8 mouse cellular contexts compared by ENCODE assay signal in the genomic region with DNA sequence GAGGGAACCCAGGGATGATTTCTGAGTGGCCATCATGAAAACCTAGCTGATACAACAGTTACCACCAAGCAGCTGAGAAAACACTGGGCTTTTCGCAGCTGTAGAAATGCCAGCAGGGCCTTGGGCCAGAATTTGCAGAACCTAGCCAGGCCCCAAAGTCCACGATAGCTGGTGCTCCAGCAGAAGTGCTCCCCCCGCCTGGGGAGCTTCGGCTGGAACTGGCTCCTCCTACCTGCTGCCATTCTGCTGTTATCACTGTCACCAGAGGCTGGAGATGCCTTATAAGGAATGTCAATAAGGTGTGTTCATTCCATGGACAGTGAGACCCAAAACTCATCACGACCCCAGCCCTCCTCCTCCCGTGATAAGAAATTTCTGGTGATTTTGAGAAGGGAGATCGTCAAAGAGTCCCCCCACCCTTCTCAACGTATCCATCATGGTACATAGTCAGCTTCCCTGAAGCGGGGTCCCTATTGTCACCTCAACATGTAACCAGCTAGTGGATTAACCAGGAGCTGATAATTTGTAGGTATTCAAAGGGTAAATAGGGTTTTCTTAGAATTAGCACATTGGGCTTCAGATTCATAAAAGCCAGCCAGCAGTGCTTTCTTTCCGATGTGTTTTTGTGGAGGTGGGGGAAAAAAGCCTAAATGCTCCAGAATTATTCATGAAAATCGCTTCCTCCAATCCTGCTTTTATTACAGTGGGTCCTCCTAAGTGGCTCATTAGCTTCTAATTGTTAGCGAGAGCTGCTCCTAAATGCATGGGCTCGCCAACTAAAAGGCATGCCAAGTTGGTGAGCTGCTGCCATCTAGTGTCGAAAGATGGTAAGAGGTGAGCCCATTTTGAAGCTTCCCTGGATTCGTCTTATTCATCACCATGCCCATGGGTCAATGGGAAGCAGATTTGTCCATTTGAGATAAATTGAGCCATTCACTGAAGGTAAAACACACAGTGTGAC. TPM values are rescaled to one million over a fixed set of nuclear protein-coding genes. Genes with fewer than 3 reads are reported as not detected.
DNase-seq lines count a peak whose midpoint lies in the region; ATAC-seq and TF ChIP-seq lines count a peak whose summit lies in the region.

No protein-coding gene starts in this region.

- H3K4me3 ChIP-seq in hindbrain, postnatal 0 days (ENCODE audit: low read length) = no peak overlapping the region
- H3K4me3 ChIP-seq in left cerebral cortex, adult 2 months = peak overlapping the region; percentile 23

- H3K4me1 ChIP-seq in hindbrain, postnatal 0 days (ENCODE audit: insufficient read depth, low read length) = no peaks in the 10 kb centered on the region

- H3K36me3 ChIP-seq in hindbrain, postnatal 0 days (ENCODE audit: insufficient read depth, low read length) = 0 out of 2 replicates have a peak, but pooled peaks cover 4% of the 10 kb centered on the region

- H3K27ac ChIP-seq in hindbrain, postnatal 0 days = peak overlapping the region; percentile 8; the same call in 1 of the 2 replicates
- H3K27ac ChIP-seq in left cerebral cortex, adult 2 months = peak overlapping the region; percentile 48; the same call in 1 of the 2 replicates

- H3K4me2 ChIP-seq in hindbrain, postnatal 0 days (ENCODE audit: low read depth, low read length) = peak overlapping the region; percentile 8; the same call in 1 of the 2 replicates

- ATAC-seq in activated CD4-positive, CD25-positive, alpha-beta regulatory T cell, adult 4 months = peak; percentile 30
- ATAC-seq in hindbrain, postnatal 0 days = peak; percentile 86
- peak; percentile 88 for ATAC-seq in megakaryocyte progenitor cell, adult 5-6 weeks (replicated peaks; ENCODE audit: poor library complexity)

- 30% methylated on average over 15 of the region's 15 CpGs for WGBS in hindbrain, postnatal 0 days

- intact Hi-C loops in left cerebral cortex, adult 2 months (cut with DNase I) = loop anchor here (1.0 to 10.0 kb wide), 6 partner anchors 32 to 352 kb away; no protein-coding TSS in a partner anchor

- H3K9me3 ChIP-seq in hindbrain, postnatal 0 days (ENCODE audit: low read length) = no peaks in the 10 kb centered on the region

- no peaks in the 10 kb centered on the region for H3K27me3 ChIP-seq in hindbrain, postnatal 0 days (ENCODE audit: insufficient read depth, low read length)

- no peak overlapping the region for H3K9ac ChIP-seq in hindbrain, postnatal 0 days (replicated peaks; ENCODE audit: low read length)

- peak; percentile 98 for TF ChIP-seq CTCF in hindbrain, postnatal 0 days (IDR thresholded peaks at IDR 0.05; ENCODE audit: low read depth)
- TF ChIP-seq CTCF in left cerebral cortex, adult 2 months (IDR thresholded peaks at IDR 0.05) = peak; percentile 91

- peak; percentile 66 to 83 for DNase-seq in cerebellum, postnatal 36 days
- DNase-seq in gastrocnemius, adult 18-20 months (ENCODE audit: low spot score) = peak; percentile 81
- peak; percentile 94 for DNase-seq in hindbrain, postnatal 0 days (ENCODE audit: low spot score)
- peak; percentile 81 to 83 for DNase-seq in left cerebral cortex, adult 2 months (ENCODE audit: extremely low spot score in 1 of 2, low spot score in 2 of 2)
- peak; percentile 88 to 91 for DNase-seq in right cerebral cortex, adult 2 months (ENCODE audit: low spot score in 2 of 2)
- peak; percentile 68 for DNase-seq in urinary bladder, postnatal 25 days (ENCODE audit: low spot score)

RNA-seq across cellular contexts. Expression of a gene that starts 54.0 kb away (rescaled TPM):
- not detected for polyA plus RNA-seq in activated CD4-positive, CD25-positive, alpha-beta regulatory T cell, adult 4 months (2017; shearing (Covaris generic))
- total RNA-seq in gastrocnemius, adult 18-20 months (2021) = not detected
- total RNA-seq in hindbrain, postnatal 0 days (2014; rRNA removed) = not detected in 2 replicates
- not detected in 2 replicates for polyA plus RNA-seq in hindbrain, postnatal 0 days (2015; fragmentation: Nextera tagmentation; extraction: Ambion mirVana)
- not detected for total RNA-seq in left cerebral cortex, adult 2 months (2021)
- total RNA-seq in megakaryocyte progenitor cell, adult 5-6 weeks (2015) = not detected in 2 replicates
- not detected in 2 replicates for total RNA-seq in megakaryocyte progenitor cell, adult 5-6 weeks (2017)

Comparison
In these comparisons a context has a peak if more than half of its experiments do, and no peak if none do; other contexts are left out.
1. ATAC-seq: peak in every context shown above with its lines; median percentile 88 in megakaryocyte progenitor cell, adult 5-6 weeks; 86 in hindbrain, postnatal 0 days; 30 in activated CD4-positive, CD25-positive, alpha-beta regulatory T cell, adult 4 months.